In genomic region chr5:112277906-112278470, GRCm38 (mm10) we compare ENCODE assay signal across 9 mouse cellular contexts. TPM values are rescaled to one million over a fixed set of nuclear protein-coding genes. Genes with fewer than 3 reads are reported as not detected.
DNase-seq lines count a peak whose midpoint lies in the region; ATAC-seq and TF ChIP-seq lines count a peak whose summit lies in the region.
"Had no signal": no experiment of that assay in that cellular context is flagged by ENCODE, and none has a peak within 500 bp of the region (broad histone marks: within the 10 kb centered on the region; RNA-seq: fewer than 3 reads in every experiment).

No protein-coding gene starts in this region.

- DNase-seq in gastrocnemius, adult 2 months = no peak
- DNase-seq in gastrocnemius, adult 8-10 months (ENCODE audit: low spot score in 2 of 2) = no peak
- no peak for DNase-seq in neural tube, embryonic 10.5 days (ENCODE audit: extremely low spot score, low spot score)
- no peak for DNase-seq in adipocyte (ENCODE audit: low spot score)
- DNase-seq in frontal cortex, postnatal 10 days (ENCODE audit: low spot score in 2 of 2) = no peak

- intact Hi-C loops in gastrocnemius, adult 2 months (cut with DNase I) = loop anchor here (2.0 to 5.0 kb wide), 2 partner anchors 13 to 36 kb away; no protein-coding TSS in a partner anchor

- ATAC-seq in neural tube, embryonic 12.5 days (ENCODE audit: low FRiP score, low read depth) = no peak
- ATAC-seq in limb, embryonic 12.5 days (ENCODE audit: insufficient number of reproducible peaks, insufficient read depth, low FRiP score, low TSS enrichment, low read depth) = no peak
- no peak for ATAC-seq in stomach, embryonic 14.5 days (ENCODE audit: insufficient number of reproducible peaks, insufficient read depth, low FRiP score, low read depth)

- H3K36me3 ChIP-seq in neural tube, embryonic 12.5 days = no peaks in the 10 kb centered on the region
- no peaks in the 10 kb centered on the region for H3K36me3 ChIP-seq in limb, embryonic 12.5 days
- no peaks in the 10 kb centered on the region for H3K36me3 ChIP-seq in stomach, embryonic 14.5 days (ENCODE audit: control insufficient read depth, insufficient read depth, low read length)

- H3K4me1 ChIP-seq in neural tube, embryonic 12.5 days = peaks cover 35% of the 10 kb centered on the region
- peaks cover 53% of the 10 kb centered on the region for H3K4me1 ChIP-seq in limb, embryonic 12.5 days (replicated peaks)
- H3K4me1 ChIP-seq in stomach, embryonic 14.5 days (ENCODE audit: control insufficient read depth, insufficient read depth, low read length) = peaks cover 9% of the 10 kb centered on the region; the same call in 1 of the 2 replicates

- no peak for TF ChIP-seq CTCF in gastrocnemius, adult 2 months (IDR thresholded peaks at IDR 0.05)

- WGBS in neural tube, embryonic 12.5 days = 91% methylated on average over 11 of the region's 11 CpGs
- WGBS in limb, embryonic 12.5 days = 92% methylated on average over 11 of the region's 11 CpGs
- WGBS in stomach, embryonic 14.5 days = 85% methylated on average over 11 of the region's 11 CpGs

- no peaks in the 10 kb centered on the region for H3K9me3 ChIP-seq in neural tube, embryonic 12.5 days
- no peaks in the 10 kb centered on the region for H3K9me3 ChIP-seq in limb, embryonic 12.5 days
- no peaks in the 10 kb centered on the region for H3K9me3 ChIP-seq in stomach, embryonic 14.5 days (ENCODE audit: control insufficient read depth, low read depth, low read length)

- peak overlapping the region; percentile 79 for H3K4me3 ChIP-seq in gastrocnemius, adult 2 months
- no peak overlapping the region for H3K4me3 ChIP-seq in neural tube, embryonic 12.5 days
- 0 out of 2 replicates have a peak overlapping the region, but pooled peaks have one; percentile 70 for H3K4me3 ChIP-seq in limb, embryonic 12.5 days (replicated peaks)
- H3K4me3 ChIP-seq in stomach, embryonic 14.5 days (ENCODE audit: low read depth, low read length) = 0 out of 2 replicates have a peak overlapping the region, but pooled peaks have one; percentile 6

- H3K27ac ChIP-seq in gastrocnemius, adult 2 months = peak overlapping the region; percentile 86
- H3K27ac ChIP-seq in neural tube, embryonic 12.5 days = no peak overlapping the region
- no peak overlapping the region for H3K27ac ChIP-seq in limb, embryonic 12.5 days
- no peak overlapping the region for H3K27ac ChIP-seq in stomach, embryonic 14.5 days (ENCODE audit: low read length)

- H3K9ac ChIP-seq in neural tube, embryonic 12.5 days = no peak overlapping the region
- no peak overlapping the region for H3K9ac ChIP-seq in limb, embryonic 12.5 days (replicated peaks)
- no peak overlapping the region for H3K9ac ChIP-seq in stomach, embryonic 14.5 days (replicated peaks; ENCODE audit: low read depth, low read length)

- peak overlapping the region; percentile 90 for H3K4me2 ChIP-seq in neural tube, embryonic 12.5 days (replicated peaks)
- H3K4me2 ChIP-seq in limb, embryonic 12.5 days = peak overlapping the region; percentile 69
- H3K4me2 ChIP-seq in stomach, embryonic 14.5 days (replicated peaks; ENCODE audit: low read depth, low read length) = peak overlapping the region; percentile 83

- no peaks in the 10 kb centered on the region for H3K27me3 ChIP-seq in neural tube, embryonic 12.5 days (replicated peaks)
- H3K27me3 ChIP-seq in limb, embryonic 12.5 days = no peaks in the 10 kb centered on the region
- no peaks in the 10 kb centered on the region for H3K27me3 ChIP-seq in stomach, embryonic 14.5 days (ENCODE audit: control insufficient read depth, insufficient read depth, low read length)

RNA-seq across cellular contexts. Expression of gene Tpst2, which starts 1.5 kb away (rescaled TPM):
- 10 to 100 TPM; 12.6 to 25.4 TPM for total RNA-seq in gastrocnemius, adult 2 months (2021)
- total RNA-seq in gastrocnemius, adult 8-10 months (2022) = 10 to 100 TPM; 13.4 to 17.6 (median 16.0) TPM
- 28.7 and 35.4 TPM in 2 replicates for polyA plus RNA-seq in neural tube, embryonic 12.5 days (2016; fragmentation: Nextera tagmentation; extraction: Ambion mirVana)
- 34.3 and 35.9 TPM in 2 replicates for polyA plus RNA-seq in limb, embryonic 12.5 days (2016; fragmentation: Nextera tagmentation; extraction: Ambion mirVana)
- polyA plus RNA-seq in stomach, embryonic 14.5 days (2014; fragmentation: Nextera tagmentation; extraction: Ambion mirVana) = 35.3 and 38.4 TPM in 2 replicates

RNA-seq across cellular contexts. Expression of gene Crybb1, which starts 22.4 kb away (rescaled TPM):
- total RNA-seq in gastrocnemius, adult 2 months (2021) = 1 to 10 TPM; 1.6 to 3.7 TPM
- total RNA-seq in gastrocnemius, adult 8-10 months (2022) = 1 to 10 TPM; 1.2 to 2.7 (median 2.2) TPM
- 2.9 and 3.1 TPM in 2 replicates for polyA plus RNA-seq in neural tube, embryonic 12.5 days (2016; fragmentation: Nextera tagmentation; extraction: Ambion mirVana)
- polyA plus RNA-seq in limb, embryonic 12.5 days (2016; fragmentation: Nextera tagmentation; extraction: Ambion mirVana) = 0.28 and 0.67 TPM in 2 replicates
- polyA plus RNA-seq in stomach, embryonic 14.5 days (2014; fragmentation: Nextera tagmentation; extraction: Ambion mirVana) = 2.2 and 3.1 TPM in 2 replicates
- polyA plus RNA-seq: urinary bladder, adult 2 months had no signal

RNA-seq across cellular contexts. Expression of gene Cryba4, which starts 25.7 kb away (rescaled TPM):
- total RNA-seq in gastrocnemius, adult 2 months (2021) = under 1 TPM in 1 of 2 experiments, not detected in 1; 0.86 TPM
- under 1 TPM in 2 of 4 experiments, not detected in 2; 0.40 to 0.58 TPM for total RNA-seq in gastrocnemius, adult 8-10 months (2022)
- 2.4 and 3.0 TPM in 2 replicates for polyA plus RNA-seq in neural tube, embryonic 12.5 days (2016; fragmentation: Nextera tagmentation; extraction: Ambion mirVana)
- 0.59 and 0.64 TPM in 2 replicates for polyA plus RNA-seq in limb, embryonic 12.5 days (2016; fragmentation: Nextera tagmentation; extraction: Ambion mirVana)
- polyA plus RNA-seq in stomach, embryonic 14.5 days (2014; fragmentation: Nextera tagmentation; extraction: Ambion mirVana) = 2.6 and 2.7 TPM in 2 replicates

RNA-seq across cellular contexts. Expression of gene Tfip11, which starts 48.2 kb away (rescaled TPM):
- total RNA-seq in gastrocnemius, adult 2 months (2021) = 10 to 100 TPM; 10.6 to 15.5 TPM
- 10 to 100 TPM; 11.9 to 14.7 (median 14.2) TPM for total RNA-seq in gastrocnemius, adult 8-10 months (2022)
- 38.8 and 40.3 TPM in 2 replicates for polyA plus RNA-seq in neural tube, embryonic 12.5 days (2016; fragmentation: Nextera tagmentation; extraction: Ambion mirVana)
- polyA plus RNA-seq in limb, embryonic 12.5 days (2016; fragmentation: Nextera tagmentation; extraction: Ambion mirVana) = 38.2 and 41.5 TPM in 2 replicates
- polyA plus RNA-seq in stomach, embryonic 14.5 days (2014; fragmentation: Nextera tagmentation; extraction: Ambion mirVana) = 16.6 and 21.5 TPM in 2 replicates
